Comparison of ENCODE assay signal across 9 mouse cellular contexts in genomic region chr2:165473003-165473402, GRCm38 (mm10). TPM values are rescaled to one million over a fixed set of nuclear protein-coding genes. Genes with fewer than 3 reads are reported as not detected.
DNase-seq lines count a peak whose midpoint lies in the region; ATAC-seq and TF ChIP-seq lines count a peak whose summit lies in the region.
"Had no signal": no experiment of that assay in that cellular context is flagged by ENCODE, and none has a peak within 500 bp of the region (broad histone marks: within the 10 kb centered on the region; RNA-seq: fewer than 3 reads in every experiment).

Gene Slc13a3, minus strand, starts transcription at chr2:165473230.

- H3K9ac ChIP-seq in lung, embryonic 14.5 days, result peak within 1 kb of the TSS; percentile 9; the same call in 1 of the 2 replicates
- H3K9ac ChIP-seq in forebrain, embryonic 15.5 days (replicated peaks), result no peak within 1 kb of the TSS

- 1% methylated on average over 33 of the region's 35 CpGs for WGBS in lung, embryonic 14.5 days
- under 1% methylated on average over 35 of the region's 35 CpGs for WGBS in forebrain, embryonic 15.5 days

- peak within 1 kb of the TSS; percentile 53 for H3K4me2 ChIP-seq in lung, embryonic 14.5 days
- H3K4me2 ChIP-seq in forebrain, embryonic 15.5 days (replicated peaks), result peak within 1 kb of the TSS; percentile 39

- H3K36me3 ChIP-seq in lung, embryonic 14.5 days (ENCODE audit: insufficient read depth), result no peaks in the 10 kb centered on the region
- no peaks in the 10 kb centered on the region for H3K36me3 ChIP-seq in forebrain, embryonic 15.5 days

- peak within 1 kb of the TSS; percentile 8; the same call in 1 of the 2 replicates for H3K4me3 ChIP-seq in lung, embryonic 14.5 days (ENCODE audit: low read depth, low read length)
- H3K4me3 ChIP-seq in forebrain, embryonic 15.5 days, result peak within 1 kb of the TSS; percentile 17
- H3K4me3 ChIP-seq: myocyte had no signal

- no peak within 1 kb of the TSS for H3K27ac ChIP-seq in lung, embryonic 14.5 days (ENCODE audit: low read depth)
- no peak within 1 kb of the TSS for H3K27ac ChIP-seq in forebrain, embryonic 15.5 days (replicated peaks)

- H3K27me3 ChIP-seq in lung, embryonic 14.5 days (ENCODE audit: insufficient read depth, low read length), result peaks cover 24% of the 10 kb centered on the region
- peaks cover 5% of the 10 kb centered on the region; the same call in 1 of the 2 replicates for H3K27me3 ChIP-seq in forebrain, embryonic 15.5 days

- peak; percentile 58 for DNase-seq in lung, embryonic 14.5 days
- DNase-seq in lung, postnatal 36 days, result no peak
- peak; percentile 70 for DNase-seq in kidney, postnatal 14 days
- peak; percentile 29 to 48 for DNase-seq in lung, postnatal 4 days
- DNase-seq in spleen, postnatal 4 days (ENCODE audit: low spot score in 2 of 2), result no peak
- no peak for DNase-seq in thymus, postnatal 14 days

- 0 out of 2 replicates have a peak, but pooled peaks have one; percentile 38 for ATAC-seq in lung, embryonic 14.5 days (ENCODE audit: insufficient read depth)
- no peak for ATAC-seq in forebrain, embryonic 15.5 days (replicated peaks)
- no peak for ATAC-seq in activated CD4-positive, CD25-positive, alpha-beta regulatory T cell, adult 4 months

- H3K9me3 ChIP-seq in lung, embryonic 14.5 days (ENCODE audit: low read depth, low read length), result no peaks in the 10 kb centered on the region
- H3K9me3 ChIP-seq in forebrain, embryonic 15.5 days, result no peaks in the 10 kb centered on the region

- H3K4me1 ChIP-seq in lung, embryonic 14.5 days (ENCODE audit: insufficient read depth), result no peaks in the 10 kb centered on the region
- H3K4me1 ChIP-seq in forebrain, embryonic 15.5 days, result peaks cover 8% of the 10 kb centered on the region; the same call in 1 of the 2 replicates

- TF ChIP-seq CTCF in lung, embryonic 14.5 days (IDR thresholded peaks at IDR 0.05; ENCODE audit: low read depth), result no peak

RNA-seq across cellular contexts. Expression of gene Slc13a3, which starts in this region (rescaled TPM):
- 0.30 and 0.58 TPM in 2 replicates for polyA plus RNA-seq in lung, embryonic 14.5 days (2014; fragmentation: Nextera tagmentation; extraction: Ambion mirVana)
- polyA plus RNA-seq in forebrain, embryonic 15.5 days (2015; fragmentation: Nextera tagmentation; extraction: Ambion mirVana), result 5.3 and 5.4 TPM in 2 replicates
- polyA plus RNA-seq in activated CD4-positive, CD25-positive, alpha-beta regulatory T cell, adult 4 months (2017; shearing (Covaris generic)), result not detected

Comparison
In these comparisons a context has a peak if more than half of its experiments do, and no peak if none do; other contexts are left out.
1. DNase-seq: peak in kidney, postnatal 14 days (single experiment) and lung, postnatal 4 days (2 of 2); none in lung, postnatal 36 days (single experiment), spleen, postnatal 4 days (0 of 2) and thymus, postnatal 14 days (single experiment).
2. Peak in DNase-seq, ATAC-seq, H3K4me3 ChIP-seq, H3K9ac ChIP-seq and H3K4me2 ChIP-seq in lung, embryonic 14.5 days; RNA of the gene not detected or under 1 TPM.